Mouse (Mus musculus): ENCODE data around the gene Col8a1. TPM values are rescaled to one million over a fixed set of nuclear protein-coding genes. Genes with fewer than 3 reads are reported as not detected.

The Col8a1 gene
- polyA plus RNA-seq, 1 experiment: 1.2 TPM

DNA sequence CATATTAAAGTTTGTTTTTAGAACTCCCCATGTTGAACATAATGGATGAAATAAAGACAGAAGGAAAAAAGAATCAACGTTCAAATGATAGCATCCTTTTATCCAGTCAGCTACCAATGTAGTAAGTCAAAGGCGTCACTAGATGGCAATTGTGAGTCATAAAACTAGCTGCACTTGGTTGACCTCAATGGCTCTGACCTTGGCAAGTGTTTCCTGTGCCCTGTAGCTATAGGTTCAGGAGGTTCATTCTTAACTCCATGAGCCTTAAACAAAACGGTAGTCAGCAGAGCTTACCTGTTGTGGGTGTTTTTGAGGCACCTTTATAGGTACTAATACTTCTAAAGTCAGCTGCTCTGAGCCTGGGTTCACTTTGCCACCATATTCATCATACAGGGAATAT lies 85.2 kb downstream of the Col8a1 start:
- no peak overlapping the region for H3K27ac ChIP-seq (ENCODE audit: insufficient read depth, low read length)
- TF ChIP-seq EP300 (IDR thresholded peaks at IDR 0.05; ENCODE audit: insufficient read depth, low read depth, low read length): no peak
- no peak for TF ChIP-seq CTCF (IDR thresholded peaks at IDR 0.05; ENCODE audit: low read depth, low read length)
- no peak for TF ChIP-seq POLR2A (IDR thresholded peaks at IDR 0.05; ENCODE audit: insufficient read depth, low read length)
- H3K9me3 ChIP-seq (replicated peaks; ENCODE audit: control insufficient read depth, insufficient read depth, low read length, poor library complexity, severe bottlenecking): no peaks in the 10 kb centered on the region
- no peak overlapping the region for H3K4me3 ChIP-seq (ENCODE audit: low read depth, low read length)
- H3K9ac ChIP-seq (ENCODE audit: low read depth, poor library complexity, severe bottlenecking): no peak overlapping the region
- H3K4me1 ChIP-seq (ENCODE audit: control insufficient read depth, insufficient read depth, low read length): no peaks in the 10 kb centered on the region
- H3K27me3 ChIP-seq (ENCODE audit: control insufficient read depth, insufficient read depth, low read length, poor library complexity, severe bottlenecking): no peaks in the 10 kb centered on the region
- H3K36me3 ChIP-seq (ENCODE audit: control insufficient read depth, insufficient read depth, low read length, poor library complexity, severe bottlenecking): no peaks in the 10 kb centered on the region

GRCm38 (mm10) chr16:57662661-57663060 lies 91.9 kb downstream of the Col8a1 start:
- no peaks in the 10 kb centered on the region for H3K4me1 ChIP-seq (ENCODE audit: control insufficient read depth, insufficient read depth, low read length)
- no peak overlapping the region for H3K4me3 ChIP-seq (ENCODE audit: low read depth, low read length)
- H3K9me3 ChIP-seq (replicated peaks; ENCODE audit: control insufficient read depth, insufficient read depth, low read length, poor library complexity, severe bottlenecking): no peaks in the 10 kb centered on the region
- no peak overlapping the region for H3K9ac ChIP-seq (ENCODE audit: low read depth, poor library complexity, severe bottlenecking)
- no peaks in the 10 kb centered on the region for H3K27me3 ChIP-seq (ENCODE audit: control insufficient read depth, insufficient read depth, low read length, poor library complexity, severe bottlenecking)
- no peak overlapping the region for H3K27ac ChIP-seq (ENCODE audit: insufficient read depth, low read length)
- TF ChIP-seq EP300 (IDR thresholded peaks at IDR 0.05; ENCODE audit: insufficient read depth, low read depth, low read length) (no peak), CTCF (IDR thresholded peaks at IDR 0.05; ENCODE audit: low read depth, low read length) (no peak), POLR2A (IDR thresholded peaks at IDR 0.05; ENCODE audit: insufficient read depth, low read length) (no peak)
- no peaks in the 10 kb centered on the region for H3K36me3 ChIP-seq (ENCODE audit: control insufficient read depth, insufficient read depth, low read length, poor library complexity, severe bottlenecking)

- H3K9me3 ChIP-seq (replicated peaks; ENCODE audit: control insufficient read depth, insufficient read depth, low read length, poor library complexity, severe bottlenecking): no peaks in the 10 kb centered on the region
- H3K27ac ChIP-seq (ENCODE audit: insufficient read depth, low read length): no peak overlapping the region
- no peaks in the 10 kb centered on the region for H3K4me1 ChIP-seq (ENCODE audit: control insufficient read depth, insufficient read depth, low read length)
- no peak for TF ChIP-seq CTCF (IDR thresholded peaks at IDR 0.05; ENCODE audit: low read depth, low read length)
- TF ChIP-seq EP300 (IDR thresholded peaks at IDR 0.05; ENCODE audit: insufficient read depth, low read depth, low read length): no peak
- no peak for TF ChIP-seq POLR2A (IDR thresholded peaks at IDR 0.05; ENCODE audit: insufficient read depth, low read length)
- no peak overlapping the region for H3K4me3 ChIP-seq (ENCODE audit: low read depth, low read length)
- H3K27me3 ChIP-seq (ENCODE audit: control insufficient read depth, insufficient read depth, low read length, poor library complexity, severe bottlenecking): no peaks in the 10 kb centered on the region
- H3K9ac ChIP-seq (ENCODE audit: low read depth, poor library complexity, severe bottlenecking): no peak overlapping the region
- H3K36me3 ChIP-seq (ENCODE audit: control insufficient read depth, insufficient read depth, low read length, poor library complexity, severe bottlenecking): no peaks in the 10 kb centered on the region
These were observed 104.6 kb downstream of the Col8a1 start for GRCm38 (mm10) chr16:57649888-57650287.

- no peak overlapping the region for H3K27ac ChIP-seq (ENCODE audit: insufficient read depth, low read length)
- H3K36me3 ChIP-seq (ENCODE audit: control insufficient read depth, insufficient read depth, low read length, poor library complexity, severe bottlenecking): no peaks in the 10 kb centered on the region
- no peak for TF ChIP-seq CTCF (IDR thresholded peaks at IDR 0.05; ENCODE audit: low read depth, low read length)
- no peak for TF ChIP-seq POLR2A (IDR thresholded peaks at IDR 0.05; ENCODE audit: insufficient read depth, low read length)
- TF ChIP-seq EP300 (IDR thresholded peaks at IDR 0.05; ENCODE audit: insufficient read depth, low read depth, low read length): no peak
- no peaks in the 10 kb centered on the region for H3K9me3 ChIP-seq (replicated peaks; ENCODE audit: control insufficient read depth, insufficient read depth, low read length, poor library complexity, severe bottlenecking)
- no peak overlapping the region for H3K9ac ChIP-seq (ENCODE audit: low read depth, poor library complexity, severe bottlenecking)
- no peak overlapping the region for H3K4me3 ChIP-seq (ENCODE audit: low read depth, low read length)
- no peaks in the 10 kb centered on the region for H3K4me1 ChIP-seq (ENCODE audit: control insufficient read depth, insufficient read depth, low read length)
- H3K27me3 ChIP-seq (ENCODE audit: control insufficient read depth, insufficient read depth, low read length, poor library complexity, severe bottlenecking): no peaks in the 10 kb centered on the region
These were observed 113.1 kb downstream of the Col8a1 start for GRCm38 (mm10) chr16:57641346-57641885.

- Histone ChIP-seq H3K9me3 (replicated peaks; ENCODE audit: control insufficient read depth, insufficient read depth, low read length, poor library complexity, severe bottlenecking) (no peaks in the 10 kb centered on the region), H3K27me3 (ENCODE audit: control insufficient read depth, insufficient read depth, low read length, poor library complexity, severe bottlenecking) (no peaks in the 10 kb centered on the region; the same call in 1 of the 2 replicates), H3K4me3 (ENCODE audit: low read depth, low read length) (no peak overlapping the region), H3K4me1 (ENCODE audit: control insufficient read depth, insufficient read depth, low read length) (no peaks in the 10 kb centered on the region), H3K27ac (ENCODE audit: insufficient read depth, low read length) (no peak overlapping the region), H3K36me3 (ENCODE audit: control insufficient read depth, insufficient read depth, low read length, poor library complexity, severe bottlenecking) (no peaks in the 10 kb centered on the region), H3K9ac (ENCODE audit: low read depth, poor library complexity, severe bottlenecking) (no peak overlapping the region)
- TF ChIP-seq POLR2A (IDR thresholded peaks at IDR 0.05; ENCODE audit: insufficient read depth, low read length) (no peak), CTCF (IDR thresholded peaks at IDR 0.05; ENCODE audit: low read depth, low read length) (no peak), EP300 (IDR thresholded peaks at IDR 0.05; ENCODE audit: insufficient read depth, low read depth, low read length) (no peak)
These were observed 119.8 kb downstream of the Col8a1 start for GRCm38 (mm10) chr16:57634766-57635165.

GRCm38 (mm10) chr16:57634191-57634590 lies 120.3 kb downstream of the Col8a1 start:
- H3K9me3 ChIP-seq (replicated peaks; ENCODE audit: control insufficient read depth, insufficient read depth, low read length, poor library complexity, severe bottlenecking): no peaks in the 10 kb centered on the region
- H3K27me3 ChIP-seq (ENCODE audit: control insufficient read depth, insufficient read depth, low read length, poor library complexity, severe bottlenecking): no peaks in the 10 kb centered on the region; the same call in 1 of the 2 replicates
- no peak overlapping the region for H3K4me3 ChIP-seq (ENCODE audit: low read depth, low read length)
- TF ChIP-seq CTCF (IDR thresholded peaks at IDR 0.05; ENCODE audit: low read depth, low read length) (peak; percentile 72), POLR2A (IDR thresholded peaks at IDR 0.05; ENCODE audit: insufficient read depth, low read length) (no peak)
- no peaks in the 10 kb centered on the region for H3K4me1 ChIP-seq (ENCODE audit: control insufficient read depth, insufficient read depth, low read length)
- H3K36me3 ChIP-seq (ENCODE audit: control insufficient read depth, insufficient read depth, low read length, poor library complexity, severe bottlenecking): no peaks in the 10 kb centered on the region
- no peak overlapping the region for H3K9ac ChIP-seq (ENCODE audit: low read depth, poor library complexity, severe bottlenecking)
- H3K27ac ChIP-seq (ENCODE audit: insufficient read depth, low read length): no peak overlapping the region
